Mouse (Mus musculus) hindbrain, embryonic 14.5 days (tissue): Measurements from ENCODE around the gene Ptdss2. TPM values are rescaled to one million over a fixed set of nuclear protein-coding genes. Genes with fewer than 3 reads are reported as not detected.

ENCODE experiments used
- ATAC-seq: fragments of 200-750 bp; cut with Nextera tagmentation; 2 replicates; pipeline ENCODE4 v1.8.0; 2017; ENCODE audit warnings: moderate number of reproducible peaks, mild to moderate bottlenecking, moderate TSS enrichment, moderate library complexity; ENCODE audit not compliant: low FRiP score
- DNase-seq: peaks from one replicate; pipeline ENCODE4 v3.0.0-alpha.2; 2015; ENCODE audit warnings: low spot score
- H3K27ac ChIP-seq: fragments of 300-500 bp; sonication (generic); 2 replicates; pipeline ENCODE4 v1.5.1; 2014; ENCODE audit warnings: mild to moderate bottlenecking, moderate library complexity
- H3K27me3 ChIP-seq: fragments of 300-500 bp; sonication (generic); 2 replicates; pipeline ENCODE4 v1.6.1; 2014; ENCODE audit warnings: mild to moderate bottlenecking, low read length, mixed read lengths; ENCODE audit not compliant: control insufficient read depth, insufficient read depth
- H3K36me3 ChIP-seq: fragments of 300-500 bp; sonication (generic); replicated peaks from 2 replicates; pipeline ENCODE4 v1.6.1; 2014; ENCODE audit not compliant: control insufficient read depth, insufficient read depth
- H3K4me1 ChIP-seq: fragments of 300-500 bp; sonication (generic); replicated peaks from 2 replicates; pipeline ENCODE4 v1.6.1; 2014; ENCODE audit warnings: antibody characterized with exemption, low read length, mixed read lengths; ENCODE audit not compliant: control insufficient read depth, insufficient read depth
- H3K4me2 ChIP-seq: fragments of 300-500 bp; sonication (generic); replicated peaks from 2 replicates; pipeline ENCODE4 v1.6.1; 2014; ENCODE audit warnings: mild to moderate bottlenecking, moderate library complexity
- H3K4me3 ChIP-seq: fragments of 300-500 bp; sonication (generic); replicated peaks from 2 replicates; pipeline ENCODE4 v1.5.1; 2014; ENCODE audit warnings: mild to moderate bottlenecking, low read length
- H3K9ac ChIP-seq: fragments of 300-500 bp; sonication (generic); 2 replicates; pipeline ENCODE4 v1.6.1; 2014
- H3K9me3 ChIP-seq: fragments of 300-500 bp; sonication (generic); 2 replicates; pipeline ENCODE4 v1.6.1; 2016; ENCODE audit warnings: low read length; ENCODE audit not compliant: control insufficient read depth
- WGBS: fragments of 180-500 bp; shearing (Covaris S2); extraction: QIAGEN DNeasy Blood & Tissue Kit; methylation state at CpG from one replicate; pipeline ENCODE4 v1.1.7; 2014; 5-methylcytosine and 5-hydroxymethylcytosine counted together
- polyA plus RNA-seq: library from polyadenylated mRNA; unstranded; fragments of >200 nt; fragmentation: Nextera tagmentation; extraction: Ambion mirVana; gene quantifications from 2 replicates; pipeline ENCODE4 v1.2.1, GENCODE M21; 2014

The Ptdss2 gene
- polyA plus RNA-seq, 1 experiment from 2014 or later: 86.1 TPM

GRCm38 (mm10) chr7:141167901-141168517 is 45.8 kb downstream of the Ptdss2 start:
- Histone ChIP-seq H3K4me1 (peaks cover 9% of the 10 kb centered on the region), H3K4me2 (peak overlapping the region; percentile 42), H3K9ac (peak overlapping the region; percentile 41), H3K27me3 (no peaks in the 10 kb centered on the region), H3K36me3 (peaks cover 12% of the 10 kb centered on the region; the same call in 1 of the 2 replicates), H3K27ac (no peak overlapping the region), H3K4me3 (peak overlapping the region; percentile 19), H3K9me3 (no peaks in the 10 kb centered on the region)
- ATAC-seq (no peak), DNase-seq (no peak)
- WGBS: 28% methylated on average over 7 of the region's 7 CpGs

GRCm38 (mm10) chr7:141168518-141168953 is 46.4 kb downstream of the Ptdss2 start:
- Histone ChIP-seq H3K4me1 (peaks cover 14% of the 10 kb centered on the region), H3K27ac (no peak overlapping the region), H3K9me3 (no peaks in the 10 kb centered on the region), H3K27me3 (no peaks in the 10 kb centered on the region), H3K4me2 (peak overlapping the region; percentile 42), H3K9ac (peak overlapping the region; percentile 41), H3K36me3 (peaks cover 6% of the 10 kb centered on the region; the same call in 1 of the 2 replicates), H3K4me3 (peak overlapping the region; percentile 19)
- ATAC-seq: no peak
- DNase-seq: no peak
- WGBS: 5% methylated on average over 22 of the region's 22 CpGs

- no peak overlapping the region for H3K4me2 ChIP-seq
- H3K36me3 ChIP-seq: no peaks in the 10 kb centered on the region; the same call in 1 of the 2 replicates
- H3K27me3 ChIP-seq: no peaks in the 10 kb centered on the region
- no peak overlapping the region for H3K27ac ChIP-seq
- 75% methylated on average over 1 of the region's 1 CpGs for WGBS
- no peak overlapping the region for H3K4me3 ChIP-seq
- H3K4me1 ChIP-seq: peaks cover 14% of the 10 kb centered on the region
- no peaks in the 10 kb centered on the region for H3K9me3 ChIP-seq
- ATAC-seq: no peak
- no peak for DNase-seq
- no peak overlapping the region for H3K9ac ChIP-seq
Measured at GRCm38 (mm10) chr7:141169300-141169699, 47.1 kb downstream of the Ptdss2 start.

GRCm38 (mm10) chr7:141169866-141170265 is 47.7 kb downstream of the Ptdss2 start:
- H3K27ac ChIP-seq: no peak overlapping the region
- H3K36me3 ChIP-seq: no peaks in the 10 kb centered on the region; the same call in 1 of the 2 replicates
- no peak overlapping the region for H3K4me3 ChIP-seq
- no peak for ATAC-seq
- H3K9me3 ChIP-seq: no peaks in the 10 kb centered on the region
- no peak overlapping the region for H3K9ac ChIP-seq
- no peak for DNase-seq
- H3K4me2 ChIP-seq: no peak overlapping the region
- H3K4me1 ChIP-seq: peaks cover 14% of the 10 kb centered on the region
- no peaks in the 10 kb centered on the region for H3K27me3 ChIP-seq

- Histone ChIP-seq H3K27ac (peak within 1 kb of the TSS; percentile 92), H3K4me3 (peak within 1 kb of the TSS; percentile 41), H3K27me3 (no peaks in the 10 kb centered on the region), H3K9me3 (no peaks in the 10 kb centered on the region), H3K4me1 (peaks cover 14% of the 10 kb centered on the region), H3K4me2 (peak within 1 kb of the TSS; percentile 69), H3K9ac (peak within 1 kb of the TSS; percentile 58), H3K36me3 (no peaks in the 10 kb centered on the region)
- 2% methylated on average over 55 of the region's 55 CpGs for WGBS
- ATAC-seq (peak; percentile 98), DNase-seq (peak; percentile 91)
Measured at GRCm38 (mm10) chr7:141172116-141173006, 50.2 kb downstream of the Ptdss2 start, which contains the start of gene Rnh1. Gene Rnh1, minus strand, starts transcription at chr7:141172857.

- Histone ChIP-seq H3K36me3 (no peaks in the 10 kb centered on the region), H3K27ac (peak overlapping the region; percentile 92), H3K4me3 (peak overlapping the region; percentile 41), H3K9me3 (no peaks in the 10 kb centered on the region), H3K4me2 (peak overlapping the region; percentile 69), H3K27me3 (no peaks in the 10 kb centered on the region), H3K9ac (peak overlapping the region; percentile 58), H3K4me1 (peaks cover 7% of the 10 kb centered on the region)
- no peak for ATAC-seq
- 86% methylated on average over 5 of the region's 5 CpGs for WGBS
- DNase-seq: no peak
Measured at GRCm38 (mm10) chr7:141173323-141173850, 51.2 kb downstream of the Ptdss2 start.

- no peak overlapping the region for H3K9ac ChIP-seq
- H3K27me3 ChIP-seq: no peaks in the 10 kb centered on the region
- no peak overlapping the region for H3K4me3 ChIP-seq
- no peak overlapping the region for H3K27ac ChIP-seq
- no peaks in the 10 kb centered on the region for H3K9me3 ChIP-seq
- no peak for DNase-seq
- H3K4me1 ChIP-seq: peaks cover 7% of the 10 kb centered on the region
- WGBS: 83% methylated on average over 4 of the region's 4 CpGs
- H3K36me3 ChIP-seq: no peaks in the 10 kb centered on the region
- ATAC-seq: no peak
- no peak overlapping the region for H3K4me2 ChIP-seq
Measured at GRCm38 (mm10) chr7:141175068-141175467, 52.9 kb downstream of the Ptdss2 start.

GRCm38 (mm10) chr7:141176173-141176572 is 54.0 kb downstream of the Ptdss2 start:
- no peaks in the 10 kb centered on the region for H3K9me3 ChIP-seq
- H3K36me3 ChIP-seq: no peaks in the 10 kb centered on the region
- 2% methylated on average over 8 of the region's 8 CpGs for WGBS
- H3K4me3 ChIP-seq: no peak overlapping the region
- peak; percentile 91 for DNase-seq
- H3K4me2 ChIP-seq: no peak overlapping the region
- peaks cover 7% of the 10 kb centered on the region for H3K4me1 ChIP-seq
- no peak overlapping the region for H3K9ac ChIP-seq
- H3K27me3 ChIP-seq: no peaks in the 10 kb centered on the region
- no peak for ATAC-seq
- H3K27ac ChIP-seq: no peak overlapping the region

- Histone ChIP-seq H3K9me3 (no peaks in the 10 kb centered on the region), H3K9ac (no peak overlapping the region), H3K4me2 (no peak overlapping the region), H3K27me3 (no peaks in the 10 kb centered on the region), H3K4me1 (peaks cover 10% of the 10 kb centered on the region), H3K27ac (no peak overlapping the region), H3K4me3 (no peak overlapping the region), H3K36me3 (peaks cover 36% of the 10 kb centered on the region)
- DNase-seq: no peak
- ATAC-seq: no peak
- WGBS: 88% methylated on average over 3 of the region's 3 CpGs
Measured at GRCm38 (mm10) chr7:141188194-141188593, 66.0 kb downstream of the Ptdss2 start.
